Mouse (Mus musculus) MEL (cell line): ENCODE results near the gene Scrn3. TPM values are rescaled to one million over a fixed set of nuclear protein-coding genes. Genes with fewer than 3 reads are reported as not detected.

ENCODE experiments used
- DNase-seq: peaks from one replicate; pipeline ENCODE4 v3.0.0; 2011; ENCODE audit warnings: low read depth, low spot score
- H3K27ac ChIP-seq: 2 replicates; pipeline ENCODE4 v1.5.1; 2012; ENCODE audit warnings: low read depth, mild to moderate bottlenecking, control low read depth, low read length, moderate library complexity; ENCODE audit not compliant: control insufficient read depth
- H3K27me3 ChIP-seq, 2 experiments: fragments of 150-350 bp in 1 of 2; sonication (generic) in 1 of 2; 2 replicates each; pipeline ENCODE4 v1.6.1; 2012; ENCODE audit warnings: low read length in 2 of 2, mild to moderate bottlenecking in 2 of 2, improper control_type of control experiment in 1 of 2, moderate library complexity in 1 of 2; ENCODE audit not compliant: insufficient read depth in 2 of 2, control insufficient read depth in 1 of 2
- H3K36me3 ChIP-seq, 2 experiments: 2 replicates each; pipeline ENCODE4 v1.6.1; 2012 to 2014; ENCODE audit warnings: low read length in 2 of 2, improper control_type of control experiment in 1 of 2, inconsistent platforms in 1 of 2, mild to moderate bottlenecking in 1 of 2; ENCODE audit not compliant: insufficient read depth in 2 of 2, control insufficient read depth in 1 of 2
- H3K4me1 ChIP-seq, 2 experiments: fragments of 150-350 bp in 1 of 2; sonication (generic) in 1 of 2; 2 replicates each; pipeline ENCODE4 v1.6.1; 2012; ENCODE audit warnings: low read length in 2 of 2, improper control_type of control experiment in 1 of 2, mild to moderate bottlenecking in 1 of 2; ENCODE audit not compliant: insufficient read depth in 2 of 2, control insufficient read depth in 1 of 2
- H3K4me3 ChIP-seq, 2 experiments: fragments of 150-350 bp in 1 of 2; sonication (generic) in 1 of 2; 2 replicates each; pipeline ENCODE4 v1.5.1; 2012; ENCODE audit warnings: low read depth in 2 of 2, low read length in 2 of 2, mild to moderate bottlenecking in 2 of 2, moderate library complexity in 2 of 2, control low read depth in 1 of 2, improper control_type of control experiment in 1 of 2; ENCODE audit not compliant: control insufficient read depth in 1 of 2, insufficient read depth in 1 of 2
- H3K79me2 ChIP-seq: 2 replicates; pipeline ENCODE4 v1.6.1; 2012; ENCODE audit warnings: mild to moderate bottlenecking, low read length, moderate library complexity; ENCODE audit not compliant: control insufficient read depth, poor library complexity, insufficient read depth
- H3K9ac ChIP-seq: 2 replicates; pipeline ENCODE4 v1.6.1; 2012; ENCODE audit warnings: low read depth, mild to moderate bottlenecking, control low read depth, low read length, moderate library complexity; ENCODE audit not compliant: control insufficient read depth, poor library complexity, severe bottlenecking
- H3K9me3 ChIP-seq: fragments of 150-350 bp; sonication (generic); replicated peaks from 2 replicates; pipeline ENCODE4 v1.6.1; 2012; ENCODE audit warnings: mild to moderate bottlenecking, low read length, improper control_type of control experiment, moderate library complexity; ENCODE audit not compliant: insufficient read depth
- BHLHE40 ChIP-seq: IDR thresholded peaks from 2 replicates; pipeline ENCODE4 v1.6.1; 2012; ENCODE audit warnings: low read depth, mild to moderate bottlenecking, inconsistent platforms, low read length, improper control_type of control experiment, borderline replicate concordance
- CTCF ChIP-seq, 3 experiments: IDR thresholded peaks in 2 of 3; conservative IDR thresholded peaks in 1 of 3; 2 replicates each; pipeline ENCODE4 v1.5.1; 2011 to 2012; ENCODE audit warnings: low read length in 3 of 3, low read depth in 2 of 3, mild to moderate bottlenecking in 2 of 3, improper control_type of control experiment in 1 of 3, inconsistent platforms in 1 of 3, mixed read lengths in 1 of 3, moderate library complexity in 1 of 3; ENCODE audit not compliant: control insufficient read depth in 1 of 3, insufficient read depth in 1 of 3, poor library complexity in 1 of 3, severe bottlenecking in 1 of 3
- E2F4 ChIP-seq: IDR thresholded peaks from 2 replicates; pipeline ENCODE4 v1.6.1; 2011; ENCODE audit warnings: low read depth, low read length, improper control_type of control experiment, borderline replicate concordance
- ELF1 ChIP-seq: IDR thresholded peaks from 2 replicates; pipeline ENCODE4 v1.6.1; 2014; ENCODE audit warnings: low read depth, mild to moderate bottlenecking, inconsistent platforms, low read length, improper control_type of control experiment, moderate library complexity
- EP300 ChIP-seq, 2 experiments: IDR thresholded peaks; 2 replicates each; pipeline ENCODE4 v1.6.1; 2011; ENCODE audit warnings: improper control_type of control experiment in 2 of 2, low read length in 2 of 2, low read depth in 1 of 2, mild to moderate bottlenecking in 1 of 2
- ETS1 ChIP-seq: IDR thresholded peaks from 2 replicates; pipeline ENCODE4 v1.6.1; 2012; ENCODE audit warnings: low read depth, mild to moderate bottlenecking, inconsistent platforms, low read length, improper control_type of control experiment, moderate library complexity
- GATA1 ChIP-seq: IDR thresholded peaks from 2 replicates; pipeline ENCODE4 v1.6.1; 2011; ENCODE audit warnings: low read depth, low read length, improper control_type of control experiment
- HCFC1 ChIP-seq: IDR thresholded peaks from 2 replicates; pipeline ENCODE4 v1.6.1; 2012; ENCODE audit warnings: low read depth, mild to moderate bottlenecking, inconsistent platforms, low read length, improper control_type of control experiment, moderate library complexity
- JUND ChIP-seq: IDR thresholded peaks from 2 replicates; pipeline ENCODE4 v1.6.1; 2011; ENCODE audit warnings: low read depth, mild to moderate bottlenecking, improper control_type of control experiment, low read length
- KAT2A ChIP-seq: conservative IDR thresholded peaks from 2 replicates; pipeline ENCODE4 v1.6.1; 2012; ENCODE audit warnings: low read depth, low read length, improper control_type of control experiment, inconsistent platforms
- MAFK ChIP-seq: IDR thresholded peaks from 2 replicates; pipeline ENCODE4 v1.6.1; 2011; ENCODE audit warnings: low read depth, mild to moderate bottlenecking, low read length, improper control_type of control experiment, borderline replicate concordance
- MAZ ChIP-seq: IDR thresholded peaks from 2 replicates; pipeline ENCODE4 v1.6.1; 2012; ENCODE audit warnings: low read depth, mild to moderate bottlenecking, inconsistent platforms, low read length, improper control_type of control experiment
- MXI1 ChIP-seq: IDR thresholded peaks from 2 replicates; pipeline ENCODE4 v1.6.1; 2011; ENCODE audit warnings: mild to moderate bottlenecking, low read depth, low read length, improper control_type of control experiment
- MYB ChIP-seq: IDR thresholded peaks from 2 replicates; pipeline ENCODE4 v1.6.1; 2011; ENCODE audit warnings: mild to moderate bottlenecking, low read depth, low read length, improper control_type of control experiment
- MYC ChIP-seq: IDR thresholded peaks from 2 replicates; pipeline ENCODE4 v1.6.1; 2011; ENCODE audit warnings: low read depth, mild to moderate bottlenecking, low read length, improper control_type of control experiment, moderate library complexity
- NELFE ChIP-seq: IDR thresholded peaks from 2 replicates; pipeline ENCODE4 v1.6.1; 2011; ENCODE audit warnings: low read depth, low read length, improper control_type of control experiment
- POLR2A ChIP-seq, 2 experiments: IDR thresholded peaks; 2 replicates each; pipeline ENCODE4 v1.6.1; 2011 to 2012; ENCODE audit warnings: low read length in 2 of 2, mild to moderate bottlenecking in 2 of 2, control low read depth in 1 of 2, improper control_type of control experiment in 1 of 2, low read depth in 1 of 2, moderate library complexity in 1 of 2; ENCODE audit not compliant: control insufficient read depth in 1 of 2, insufficient read depth in 1 of 2, poor library complexity in 1 of 2
- POLR2AphosphoS2 ChIP-seq: IDR thresholded peaks from 2 replicates; pipeline ENCODE4 v1.6.1; 2011; ENCODE audit warnings: low read length, improper control_type of control experiment
- RAD21 ChIP-seq: IDR thresholded peaks from 2 replicates; pipeline ENCODE4 v1.6.1; 2011; ENCODE audit warnings: mild to moderate bottlenecking, low read depth, low read length, improper control_type of control experiment
- RCOR1 ChIP-seq: IDR thresholded peaks from 2 replicates; pipeline ENCODE4 v1.6.1; 2012; ENCODE audit warnings: low read depth, mild to moderate bottlenecking, inconsistent platforms, low read length, improper control_type of control experiment
- SIN3A ChIP-seq: IDR thresholded peaks from 2 replicates; pipeline ENCODE4 v1.6.1; 2012; ENCODE audit warnings: low read length, improper control_type of control experiment, inconsistent platforms
- SMC3 ChIP-seq: IDR thresholded peaks from 2 replicates; pipeline ENCODE4 v1.6.1; 2011; ENCODE audit warnings: low read depth, low read length, improper control_type of control experiment
- TBP ChIP-seq: IDR thresholded peaks from 2 replicates; pipeline ENCODE4 v1.8.0; 2011; ENCODE audit warnings: low read depth, low read length, improper control_type of control experiment
- UBTF ChIP-seq: IDR thresholded peaks from 2 replicates; pipeline ENCODE4 v1.6.1; 2012; ENCODE audit warnings: low read depth, mild to moderate bottlenecking, inconsistent platforms, low read length, improper control_type of control experiment, moderate library complexity, borderline replicate concordance; ENCODE audit not compliant: insufficient read depth
- USF1 ChIP-seq: IDR thresholded peaks from 2 replicates; pipeline ENCODE4 v1.6.1; 2014; ENCODE audit warnings: low read depth, mild to moderate bottlenecking, inconsistent platforms, low read length, improper control_type of control experiment, moderate library complexity
- ZC3H11A ChIP-seq: IDR thresholded peaks from 2 replicates; pipeline ENCODE4 v1.6.1; 2012; ENCODE audit warnings: low read depth, mild to moderate bottlenecking, inconsistent platforms, low read length, improper control_type of control experiment
- ZKSCAN1 ChIP-seq: IDR thresholded peaks from 2 replicates; pipeline ENCODE4 v1.6.1; 2012; ENCODE audit warnings: low read depth, mild to moderate bottlenecking, inconsistent platforms, low read length, improper control_type of control experiment, moderate library complexity
- ZMIZ1 ChIP-seq: IDR thresholded peaks from 2 replicates; pipeline ENCODE4 v1.6.1; 2012; ENCODE audit warnings: low read depth, mild to moderate bottlenecking, inconsistent platforms, low read length, improper control_type of control experiment, moderate library complexity
- ZNF384 ChIP-seq: IDR thresholded peaks from 2 replicates; pipeline ENCODE4 v1.6.1; 2012; ENCODE audit warnings: low read depth, mild to moderate bottlenecking, inconsistent platforms, low read length, improper control_type of control experiment
- polyA plus RNA-seq, 2 experiments: library from polyadenylated mRNA; stranded (reverse) in 1 of 2; unstranded in 1 of 2; fragments of >175 nt in 1 of 2; fragments of >200 nt in 1 of 2; gene quantifications; 2 replicates each; pipeline versions ENCODE4 v1.2.1 to v1.2.4; 2012; ENCODE audit warnings: low replicate concordance in 2 of 2, low read depth in 1 of 2; ENCODE audit not compliant: insufficient read length in 2 of 2, insufficient read depth in 1 of 2, missing spikeins in 1 of 2
- total RNA-seq: library from RNA; depleted of rRNA; stranded (reverse); fragments of 300-350 nt; gene quantifications from 2 replicates; pipeline ENCODE4 v1.2.3, GENCODE M21; 2012

The Scrn3 gene
- total and polyA plus RNA-seq, 3 experiments: 3.2 to 7.7 TPM; not detected in 1

- TF ChIP-seq CTCF (IDR thresholded peaks at IDR 0.05 in 2 of 3, conservative IDR thresholded peaks at IDR 0.05 in 1 of 3; ENCODE audit: control insufficient read depth in 1 of 3, insufficient read depth in 1 of 3, low read depth in 2 of 3, low read length in 3 of 3, poor library complexity in 1 of 3, severe bottlenecking in 1 of 3) (no peak), EP300 (IDR thresholded peaks at IDR 0.05; ENCODE audit: low read depth in 1 of 2, low read length in 2 of 2) (no peak), USF1 (no peak), POLR2AphosphoS2 (no peak), MXI1 (no peak), UBTF (no peak), BHLHE40 (no peak), MAZ (no peak), KAT2A (no peak), ZKSCAN1 (no peak)
- Histone ChIP-seq H3K9ac (no peak overlapping the region), H3K4me1 (no peaks in the 10 kb centered on the region; a peak in 2 of 4 replicates), H3K27me3 (no peaks in the 10 kb centered on the region), H3K9me3 (no peaks in the 10 kb centered on the region), H3K27ac (no peak overlapping the region), H3K36me3 (peaks cover 0 to 9% of the 10 kb centered on the region in 2 experiments), H3K4me3 (no peak overlapping the region), H3K79me2 (peaks cover 1% of the 10 kb centered on the region; the same call in 1 of the 2 replicates)
- DNase-seq: no peak
These were observed 6.4 kb upstream of the Scrn3 start for GRCm38 (mm10) chr2:73306006-73306405.

GRCm38 (mm10) chr2:73313117-73313501 is 708 bp downstream of the Scrn3 start:
- H3K9ac ChIP-seq: peak overlapping the region; percentile 80
- H3K9me3 ChIP-seq: no peaks in the 10 kb centered on the region
- peak; percentile 87 for DNase-seq
- H3K79me2 ChIP-seq: peaks cover 3% of the 10 kb centered on the region
- H3K27me3 ChIP-seq: no peaks in the 10 kb centered on the region
- H3K4me1 ChIP-seq: peaks cover 0 to 4% of the 10 kb centered on the region in 2 experiments; a peak in 2 of 4 replicates
- H3K27ac ChIP-seq: peak overlapping the region; percentile 89
- peak overlapping the region; percentile 58 to 62 for H3K4me3 ChIP-seq
- peaks cover 0 to 12% of the 10 kb centered on the region in 2 experiments; a peak in 2 of 4 replicates for H3K36me3 ChIP-seq
- TF ChIP-seq MAZ (no peak), KAT2A (no peak), RAD21 (no peak), ZNF384 (peak; percentile 58), MXI1 (no peak), CTCF (IDR thresholded peaks at IDR 0.05 in 2 of 3, conservative IDR thresholded peaks at IDR 0.05 in 1 of 3; ENCODE audit: control insufficient read depth in 1 of 3, insufficient read depth in 1 of 3, low read depth in 2 of 3, low read length in 3 of 3, poor library complexity in 1 of 3, severe bottlenecking in 1 of 3) (no peak), USF1 (no peak), TBP (peak; percentile 79; the same call in 1 of the 2 replicates), EP300 (IDR thresholded peaks at IDR 0.05; ENCODE audit: low read depth in 1 of 2, low read length in 2 of 2) (no peak), SIN3A (peak; percentile 26; the same call in 1 of the 2 replicates), POLR2A (IDR thresholded peaks at IDR 0.05; ENCODE audit: control insufficient read depth in 1 of 2, insufficient read depth in 1 of 2, low read depth in 1 of 2, low read length in 2 of 2, poor library complexity in 1 of 2) (no peak; a peak in 2 of 4 replicates), E2F4 (no peak), HCFC1 (no peak), ELF1 (no peak), ZC3H11A (no peak), NELFE (no peak), ETS1 (peak; percentile 43; the same call in 1 of the 2 replicates), ZMIZ1 (no peak; the same call in 1 of the 2 replicates), JUND (no peak), BHLHE40 (no peak), RCOR1 (no peak), MYB (no peak), MYC (peak; percentile 27; the same call in 1 of the 2 replicates), SMC3 (no peak), POLR2AphosphoS2 (no peak), MAFK (no peak), GATA1 (no peak; the same call in 1 of the 2 replicates), UBTF (no peak)
